Mouse (Mus musculus): ENCODE data around the gene Ly6c1. TPM values are rescaled to one million over a fixed set of nuclear protein-coding genes. Genes with fewer than 3 reads are reported as not detected.
"Not testable (repeated sequence)": the region's sequence is repeated elsewhere in the genome, so short reads cannot be mapped to it uniquely, and the experiment has no call there.

The Ly6c1 gene
- polyA plus RNA-seq, 1 experiment from 2014 or later: 0.43 TPM

- not testable (repeated sequence) for H3K9me3 ChIP-seq; H3K36me3 ChIP-seq; H3K9ac ChIP-seq; H3K4me2 ChIP-seq; ATAC-seq (ENCODE audit: extremely low read depth, insufficient number of reproducible peaks, low FRiP score, low TSS enrichment); H3K27ac ChIP-seq (replicated peaks); H3K4me1 ChIP-seq; H3K27me3 ChIP-seq (replicated peaks); H3K4me3 ChIP-seq
- 57% methylated on average over 5 of the region's 7 CpGs for WGBS
Measured at GRCm38 (mm10) chr15:75047313-75047969, 1.2 kb downstream of the Ly6c1 start.

DNA sequence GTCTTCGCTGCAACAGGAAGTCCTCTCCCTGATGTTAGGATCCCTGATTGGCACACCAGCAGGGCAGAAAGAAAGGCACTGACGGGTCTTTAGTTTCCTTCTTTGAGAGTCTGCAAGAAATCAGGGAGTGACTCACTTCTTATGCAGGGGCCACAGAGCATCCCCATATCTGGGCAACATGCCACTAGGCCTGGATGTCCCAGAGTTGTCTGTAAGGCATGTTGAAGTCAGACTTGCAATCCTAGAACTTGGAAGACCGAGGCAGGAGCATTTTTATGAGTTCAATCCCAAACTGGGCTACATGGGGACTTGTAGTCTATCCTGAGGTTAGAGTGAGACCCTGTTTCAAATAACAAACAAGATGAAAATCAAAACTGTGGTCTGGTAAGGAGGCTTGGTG is 3.1 kb downstream of the Ly6c1 start:
- H3K27me3 ChIP-seq (replicated peaks); H3K9me3 ChIP-seq; H3K27ac ChIP-seq (replicated peaks); H3K4me1 ChIP-seq; H3K36me3 ChIP-seq; H3K4me2 ChIP-seq; ATAC-seq (ENCODE audit: extremely low read depth, insufficient number of reproducible peaks, low FRiP score, low TSS enrichment); H3K9ac ChIP-seq; H3K4me3 ChIP-seq: not testable (repeated sequence)
- 67% methylated on average over 3 of the region's 3 CpGs for WGBS

GRCm38 (mm10) chr15:75021020-75021759 is 27.4 kb downstream of the Ly6c1 start:
- not testable (repeated sequence) for ATAC-seq (ENCODE audit: extremely low read depth, insufficient number of reproducible peaks, low FRiP score, low TSS enrichment); H3K4me1 ChIP-seq; H3K4me3 ChIP-seq; H3K9ac ChIP-seq; H3K36me3 ChIP-seq; H3K4me2 ChIP-seq; H3K27me3 ChIP-seq (replicated peaks); H3K27ac ChIP-seq (replicated peaks); H3K9me3 ChIP-seq
- WGBS: 70% methylated on average over 8 of the region's 10 CpGs

GRCm38 (mm10) chr15:75019446-75019845 is 29.2 kb downstream of the Ly6c1 start:
- not testable (repeated sequence) for H3K9me3 ChIP-seq; H3K4me2 ChIP-seq; H3K27me3 ChIP-seq (replicated peaks); H3K9ac ChIP-seq; H3K4me3 ChIP-seq; ATAC-seq (ENCODE audit: extremely low read depth, insufficient number of reproducible peaks, low FRiP score, low TSS enrichment); H3K27ac ChIP-seq (replicated peaks); H3K4me1 ChIP-seq; H3K36me3 ChIP-seq
- 33% methylated on average over 2 of the region's 2 CpGs for WGBS

Other genes with a start within 250 kb of the Ly6c1 start
- not detected in 2 replicates for gene Gml2, start 229.8 kb downstream of the Ly6c1 start, polyA plus RNA-seq (2015; fragmentation: Nextera tagmentation; extraction: Ambion mirVana)
- gene 2010109I03Rik, start 151.8 kb downstream of the Ly6c1 start, polyA plus RNA-seq (2015; fragmentation: Nextera tagmentation; extraction: Ambion mirVana): not detected in 2 replicates
- gene Ly6i, start 65.4 kb downstream of the Ly6c1 start, polyA plus RNA-seq (2015; fragmentation: Nextera tagmentation; extraction: Ambion mirVana): 0.12 TPM in 1 of 2 replicates, not detected in the other
- 0.88 and 1.3 TPM in 2 replicates for gene Ly6a, start 50.8 kb downstream of the Ly6c1 start, polyA plus RNA-seq (2015; fragmentation: Nextera tagmentation; extraction: Ambion mirVana)
- gene Ly6c2, start 63.1 kb upstream of the Ly6c1 start, polyA plus RNA-seq (2015; fragmentation: Nextera tagmentation; extraction: Ambion mirVana): 0.59 and 0.72 TPM in 2 replicates
- not detected in 2 replicates for gene Ly6g, start 106.4 kb upstream of the Ly6c1 start, polyA plus RNA-seq (2015; fragmentation: Nextera tagmentation; extraction: Ambion mirVana)
- not detected in 2 replicates for gene BC025446, start 167.5 kb upstream of the Ly6c1 start, polyA plus RNA-seq (2015; fragmentation: Nextera tagmentation; extraction: Ambion mirVana)
- not detected in 2 replicates for gene Ly6f, start 219.6 kb upstream of the Ly6c1 start, polyA plus RNA-seq (2015; fragmentation: Nextera tagmentation; extraction: Ambion mirVana)